Mouse (Mus musculus) bone marrow, adult 2 months (tissue): Measurements from ENCODE around the gene Polr2l. TPM values are rescaled to one million over a fixed set of nuclear protein-coding genes. Genes with fewer than 3 reads are reported as not detected.

Experiments
- H3K27ac ChIP-seq: fragments of 200-500 bp; 2 replicates; pipeline ENCODE4 v1.5.1; 2012; ENCODE audit warnings: low read depth, mild to moderate bottlenecking, control low read depth, inconsistent platforms, low read length; ENCODE audit not compliant: control insufficient read depth, poor library complexity, insufficient read depth
- H3K4me1 ChIP-seq: fragments of 200-500 bp; 2 replicates; pipeline ENCODE4 v1.6.1; 2011; ENCODE audit warnings: low read length; ENCODE audit not compliant: control insufficient read depth, insufficient read depth
- H3K4me3 ChIP-seq: fragments of 200-500 bp; replicated peaks from 2 replicates; pipeline ENCODE3; 2011; ENCODE audit warnings: mild to moderate bottlenecking, low read depth, low read length, control low read depth; ENCODE audit not compliant: control insufficient read depth
- CTCF ChIP-seq: fragments of 200-500 bp; IDR thresholded peaks from 2 replicates; pipeline ENCODE4 v1.5.1; 2011; ENCODE audit warnings: low read length, control low read depth; ENCODE audit not compliant: control insufficient read depth, insufficient read depth
- POLR2A ChIP-seq: fragments of 200-500 bp; IDR thresholded peaks from 2 replicates; pipeline ENCODE4 v1.6.1; 2011; ENCODE audit warnings: low read depth, mild to moderate bottlenecking, control low read depth, low read length, borderline replicate concordance; ENCODE audit not compliant: control insufficient read depth
- WGBS: fragments of 180-500 bp; shearing (Covaris S2); methylation state at CpG from one replicate; pipeline ENCODE4 v1.1.7; 2018; 5-methylcytosine and 5-hydroxymethylcytosine counted together
- polyA plus RNA-seq: library from polyadenylated mRNA; stranded (reverse); fragments of >200 nt; gene quantifications from 2 replicates; pipeline ENCODE4 v1.2.4, GENCODE M21; 2011; ENCODE audit warnings: low replicate concordance; ENCODE audit not compliant: missing spikeins, insufficient read depth, insufficient read length

The Polr2l gene
- polyA plus RNA-seq: 5.0 and 7.9 TPM in 2 replicates

GRCm38 (mm10) chr7:141475011-141475804 lies at the start of gene Polr2l, which contains the start of gene Tspan4:
TSS of gene Polr2l (minus strand) at chr7:141475132.
TSS of gene Tspan4 (plus strand) at chr7:141475240.
- under 1% methylated on average over 87 of the region's 87 CpGs for WGBS
- peak within 1 kb of the TSS; percentile 80 for H3K27ac ChIP-seq
- TF ChIP-seq CTCF (no peak), POLR2A (peak; percentile 71; the same call in 1 of the 2 replicates)
- H3K4me3 ChIP-seq: peak within 1 kb of the TSS; percentile 77
- H3K4me1 ChIP-seq: peaks cover 7% of the 10 kb centered on the region

- Histone ChIP-seq H3K4me3 (no peak overlapping the region), H3K4me1 (no peaks in the 10 kb centered on the region), H3K27ac (no peak overlapping the region)
- no peak for TF ChIP-seq POLR2A
- no peak for TF ChIP-seq CTCF
- 80% methylated on average over 4 of the region's 4 CpGs for WGBS
Observed at GRCm38 (mm10) chr7:141524271-141524670, 49.3 kb upstream of the Polr2l start.

GRCm38 (mm10) chr7:141523007-141523406 lies 48.1 kb upstream of the Polr2l start:
- TF ChIP-seq POLR2A (no peak), CTCF (no peak)
- Histone ChIP-seq H3K4me1 (no peaks in the 10 kb centered on the region), H3K27ac (no peak overlapping the region), H3K4me3 (no peak overlapping the region)
- WGBS: 47% methylated on average over 4 of the region's 4 CpGs

GRCm38 (mm10) chr7:141519795-141520194 lies 44.9 kb upstream of the Polr2l start:
- H3K4me1 ChIP-seq: no peaks in the 10 kb centered on the region
- no peak overlapping the region for H3K27ac ChIP-seq
- no peak for TF ChIP-seq POLR2A
- H3K4me3 ChIP-seq: no peak overlapping the region
- WGBS: 86% methylated on average over 1 of the region's 1 CpGs

GRCm38 (mm10) chr7:141518926-141519325 lies 44.0 kb upstream of the Polr2l start:
- Histone ChIP-seq H3K27ac (no peak overlapping the region; the same call in 1 of the 2 replicates), H3K4me1 (no peaks in the 10 kb centered on the region), H3K4me3 (no peak overlapping the region)
- 63% methylated on average over 3 of the region's 3 CpGs for WGBS
- TF ChIP-seq POLR2A (no peak), CTCF (no peak)

GRCm38 (mm10) chr7:141518296-141518695 lies 43.4 kb upstream of the Polr2l start:
- no peaks in the 10 kb centered on the region for H3K4me1 ChIP-seq
- no peak for TF ChIP-seq POLR2A
- no peak for TF ChIP-seq CTCF
- H3K27ac ChIP-seq: no peak overlapping the region
- WGBS: 91% methylated on average over 5 of the region's 5 CpGs
- no peak overlapping the region for H3K4me3 ChIP-seq

- Histone ChIP-seq H3K4me1 (no peaks in the 10 kb centered on the region), H3K27ac (no peak overlapping the region), H3K4me3 (no peak overlapping the region)
- TF ChIP-seq POLR2A (no peak), CTCF (no peak)
- 70% methylated on average over 4 of the region's 4 CpGs for whole genome bisulfite sequencing
Observed at GRCm38 (mm10) chr7:141517638-141518037, 42.7 kb upstream of the Polr2l start.

- Histone ChIP-seq H3K27ac (no peak overlapping the region), H3K4me3 (no peak overlapping the region), H3K4me1 (no peaks in the 10 kb centered on the region)
- TF ChIP-seq CTCF (no peak), POLR2A (no peak)
- 94% methylated on average over 8 of the region's 8 CpGs for WGBS
Observed at GRCm38 (mm10) chr7:141510681-141511191, 35.8 kb upstream of the Polr2l start.
